Mouse (Mus musculus) liver, embryonic 14.5 days (tissue): Measurements from ENCODE around the gene Zfp710.

ENCODE experiments used
- CTCF ChIP-seq: IDR thresholded peaks from 2 replicates; pipeline ENCODE4 v1.5.1; 2016; ENCODE audit warnings: antibody characterized with exemption, low read depth, control low read depth
- EP300 ChIP-seq: IDR thresholded peaks from 2 replicates; pipeline ENCODE4 v1.6.1; 2016; ENCODE audit warnings: antibody characterized with exemption, low read depth

GRCm38 (mm10) chr7:80138375-80138774 is 113.8 kb downstream of the Zfp710 start:
- TF ChIP-seq EP300 (no peak), CTCF (no peak)
